Comparison of ENCODE assay signal across 12 mouse cellular contexts in the genomic region with DNA sequence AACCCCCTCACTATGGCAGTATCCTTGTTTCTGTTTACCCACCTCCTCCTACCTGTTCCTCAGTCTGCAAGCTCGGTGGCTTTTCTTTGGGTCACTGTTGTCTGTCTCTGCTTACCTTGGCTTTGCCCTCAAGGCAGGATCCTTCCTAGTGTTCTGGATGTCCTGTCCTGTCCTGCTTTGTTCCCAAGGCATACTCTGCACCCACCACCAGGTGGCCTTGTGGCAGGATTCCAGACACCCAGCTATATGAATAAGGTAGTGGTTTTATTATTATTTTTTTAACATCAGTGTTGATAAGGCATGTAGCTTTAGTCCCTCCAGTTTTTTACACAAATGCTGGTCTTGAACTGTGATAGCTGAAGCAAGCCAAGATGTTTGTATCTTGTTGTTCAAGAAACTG.
DNase-seq lines count a peak whose midpoint lies in the region; ATAC-seq and TF ChIP-seq lines count a peak whose summit lies in the region.
"Had no signal": no experiment of that assay in that cellular context is flagged by ENCODE, and none has a peak within 500 bp of the region (broad histone marks: within the 10 kb centered on the region; RNA-seq: fewer than 3 reads in every experiment).

No protein-coding gene starts in this region.

- TF ChIP-seq POLR2A in CH12.LX (IDR thresholded peaks at IDR 0.05; ENCODE audit: low read depth, low read length) = no peak

- no peak overlapping the region for H3K27ac ChIP-seq in forebrain, embryonic 11.5 days (ENCODE audit: low read depth, low read length)
- H3K27ac ChIP-seq in forebrain, embryonic 15.5 days (replicated peaks) = no peak overlapping the region
- H3K27ac ChIP-seq in kidney, postnatal 0 days = no peak overlapping the region
- H3K27ac ChIP-seq in CH12.LX (ENCODE audit: insufficient read depth, low read depth) = no peak overlapping the region
- peak overlapping the region; percentile 48 for H3K27ac ChIP-seq in embryonic facial prominence, embryonic 10.5 days (replicated peaks)
- H3K27ac ChIP-seq: forebrain, embryonic 10.5 days; hindbrain, embryonic 15.5 days; limb, embryonic 12.5 days had no signal

- no peak overlapping the region for H3K4me2 ChIP-seq in forebrain, embryonic 11.5 days (ENCODE audit: low read depth, low read length, severe bottlenecking)
- no peak overlapping the region for H3K4me2 ChIP-seq in forebrain, embryonic 15.5 days (replicated peaks)
- no peak overlapping the region for H3K4me2 ChIP-seq in kidney, postnatal 0 days (ENCODE audit: low read length)
- H3K4me2 ChIP-seq in CH12.LX (ENCODE audit: insufficient read depth, low read depth, poor library complexity, severe bottlenecking) = no peak overlapping the region
- H3K4me2 ChIP-seq: hindbrain, embryonic 15.5 days; limb, embryonic 12.5 days had no signal

- H3K36me3 ChIP-seq in forebrain, embryonic 11.5 days (ENCODE audit: control insufficient read depth, insufficient read depth, low read length) = no peaks in the 10 kb centered on the region
- no peaks in the 10 kb centered on the region for H3K36me3 ChIP-seq in forebrain, embryonic 15.5 days
- H3K36me3 ChIP-seq in kidney, postnatal 0 days (ENCODE audit: insufficient read depth, low read length) = no peaks in the 10 kb centered on the region
- no peaks in the 10 kb centered on the region for H3K36me3 ChIP-seq in CH12.LX (replicated peaks in 1 of 2; ENCODE audit: control insufficient read depth in 1 of 2, insufficient read depth in 1 of 2, low read length in 1 of 2)
- H3K36me3 ChIP-seq in embryonic facial prominence, embryonic 10.5 days (replicated peaks) = no peaks in the 10 kb centered on the region
- H3K36me3 ChIP-seq: forebrain, embryonic 10.5 days; hindbrain, embryonic 15.5 days; limb, embryonic 12.5 days had no signal

- H3K9me3 ChIP-seq in forebrain, embryonic 11.5 days (ENCODE audit: control insufficient read depth, low read length) = no peaks in the 10 kb centered on the region
- no peaks in the 10 kb centered on the region for H3K9me3 ChIP-seq in forebrain, embryonic 15.5 days
- H3K9me3 ChIP-seq in kidney, postnatal 0 days (replicated peaks; ENCODE audit: low read length) = no peaks in the 10 kb centered on the region
- no peaks in the 10 kb centered on the region for H3K9me3 ChIP-seq in CH12.LX (replicated peaks; ENCODE audit: low read length)
- H3K9me3 ChIP-seq in embryonic facial prominence, embryonic 10.5 days = no peaks in the 10 kb centered on the region
- H3K9me3 ChIP-seq: forebrain, embryonic 10.5 days; hindbrain, embryonic 15.5 days; limb, embryonic 12.5 days had no signal

- 35% methylated on average over 1 of the region's 1 CpGs for WGBS in forebrain, embryonic 11.5 days
- 45% methylated on average over 1 of the region's 1 CpGs for WGBS in forebrain, embryonic 15.5 days
- WGBS in kidney, postnatal 0 days = 45% methylated on average over 1 of the region's 1 CpGs
- WGBS in embryonic facial prominence, embryonic 10.5 days = 32% methylated on average over 1 of the region's 1 CpGs

- dilution Hi-C loops in CH12.LX (cut with MboI; ENCODE audit: extremely low pct_ligation_motif_present, extremely low pct_unique_long_range_greater_than_20kb, low sequenced_read_pairs) = no loop called here

- peak; percentile 58 for TF ChIP-seq CTCF in kidney, postnatal 0 days (IDR thresholded peaks at IDR 0.05; ENCODE audit: low read depth)
- peak in 1 of 2 experiments; percentile 34; a peak in 2 of 4 replicates for TF ChIP-seq CTCF in CH12.LX (conservative IDR thresholded peaks at IDR 0.05 in 1 of 2, IDR thresholded peaks at IDR 0.05 in 1 of 2; ENCODE audit: low read depth in 2 of 2, low read length in 2 of 2)

- H3K9ac ChIP-seq in forebrain, embryonic 11.5 days (ENCODE audit: low read length) = no peak overlapping the region
- H3K9ac ChIP-seq in forebrain, embryonic 15.5 days (replicated peaks) = no peak overlapping the region
- H3K9ac ChIP-seq in kidney, postnatal 0 days (ENCODE audit: low read depth, low read length) = no peak overlapping the region
- no peak overlapping the region for H3K9ac ChIP-seq in CH12.LX (ENCODE audit: insufficient read depth, low read depth)
- H3K9ac ChIP-seq: hindbrain, embryonic 15.5 days; limb, embryonic 12.5 days had no signal

- H3K27me3 ChIP-seq in forebrain, embryonic 11.5 days (ENCODE audit: control insufficient read depth, insufficient read depth, low read length) = 0 out of 2 replicates have a peak, but pooled peaks cover 2% of the 10 kb centered on the region
- H3K27me3 ChIP-seq in forebrain, embryonic 15.5 days = no peaks in the 10 kb centered on the region
- no peaks in the 10 kb centered on the region for H3K27me3 ChIP-seq in kidney, postnatal 0 days (ENCODE audit: insufficient read depth, low read length)
- H3K27me3 ChIP-seq in CH12.LX (replicated peaks) = no peaks in the 10 kb centered on the region
- H3K27me3 ChIP-seq in embryonic facial prominence, embryonic 10.5 days (replicated peaks; ENCODE audit: low read depth, poor library complexity, severe bottlenecking) = no peaks in the 10 kb centered on the region
- H3K27me3 ChIP-seq: hindbrain, embryonic 15.5 days; limb, embryonic 12.5 days had no signal

- ATAC-seq in forebrain, embryonic 11.5 days (replicated peaks; ENCODE audit: low FRiP score) = 0 out of 2 replicates have a peak, but pooled peaks have one; percentile 2
- ATAC-seq in forebrain, embryonic 15.5 days (replicated peaks) = no peak
- no peak for ATAC-seq in kidney, postnatal 0 days (replicated peaks; ENCODE audit: low FRiP score, low read depth)
- ATAC-seq: CD4-positive, CD25-positive, alpha-beta regulatory T cell, adult 4 months had no signal

- in situ Hi-C loops in CH12.LX (cut with MboI; ENCODE audit: low pct_ligation_motif_present, low pct_unique_long_range_greater_than_20kb, low sequenced_read_pairs) = no loop called here

- H3K4me3 ChIP-seq in forebrain, embryonic 11.5 days (ENCODE audit: low read depth, low read length) = no peak overlapping the region
- H3K4me3 ChIP-seq in forebrain, embryonic 15.5 days = no peak overlapping the region
- H3K4me3 ChIP-seq in kidney, postnatal 0 days (replicated peaks; ENCODE audit: low read depth, low read length) = no peak overlapping the region
- H3K4me3 ChIP-seq in CH12.LX (replicated peaks in 1 of 3; ENCODE audit: low read depth in 2 of 3, low read length in 2 of 3, poor library complexity in 1 of 3) = no peak overlapping the region
- H3K4me3 ChIP-seq in embryonic facial prominence, embryonic 10.5 days = no peak overlapping the region
- H3K4me3 ChIP-seq: forebrain, embryonic 10.5 days; hindbrain, embryonic 15.5 days; limb, embryonic 12.5 days had no signal

- TF ChIP-seq RAD21 in CH12.LX (IDR thresholded peaks at IDR 0.05; ENCODE audit: low read depth, low read length) = no peak

- no peak for DNase-seq in forebrain, embryonic 11.5 days (ENCODE audit: low spot score)
- no peak for DNase-seq in kidney, postnatal 0 days (ENCODE audit: low spot score)
- DNase-seq in kidney, adult 11 months = no peak
- no peak for DNase-seq in CH12.LX (ENCODE audit: extremely low read depth)
- no peak for DNase-seq in embryonic facial prominence, embryonic 10.5 days (ENCODE audit: low spot score)
- no peak for DNase-seq in right cerebral cortex, postnatal 4 days
- DNase-seq: gastrocnemius, postnatal 25 days had no signal

- H3K4me1 ChIP-seq in forebrain, embryonic 11.5 days (replicated peaks; ENCODE audit: control insufficient read depth, insufficient read depth, low read length) = no peaks in the 10 kb centered on the region; the same call in 1 of the 2 replicates
- no peaks in the 10 kb centered on the region for H3K4me1 ChIP-seq in forebrain, embryonic 15.5 days
- peaks cover 5% of the 10 kb centered on the region; the same call in 1 of the 2 replicates for H3K4me1 ChIP-seq in kidney, postnatal 0 days (replicated peaks; ENCODE audit: insufficient read depth, low read length)
- no peaks in the 10 kb centered on the region for H3K4me1 ChIP-seq in CH12.LX (ENCODE audit: control insufficient read depth in 1 of 2, insufficient read depth in 2 of 2)
- H3K4me1 ChIP-seq in embryonic facial prominence, embryonic 10.5 days = peaks cover 10% of the 10 kb centered on the region
- H3K4me1 ChIP-seq: hindbrain, embryonic 15.5 days had no signal

- no peaks in the 10 kb centered on the region for H3K79me2 ChIP-seq in CH12.LX (replicated peaks; ENCODE audit: control insufficient read depth, extremely low read depth, insufficient read depth, poor library complexity, severe bottlenecking)

- TF ChIP-seq EP300 in CH12.LX (IDR thresholded peaks at IDR 0.05; ENCODE audit: low read length) = no peak

TF ChIP-seq in CH12.LX, 34 proteins besides CTCF, POLR2A, EP300 and RAD21:
- TF ChIP-seq SMC3 (IDR thresholded peaks at IDR 0.05; ENCODE audit: low read depth, low read length) (peak; percentile 36), TCF12 (IDR thresholded peaks at IDR 0.05; ENCODE audit: low read depth, low read length) (no peak)
TF ChIP-seq in CH12.LX: peak in this region for 1.
